Mouse (Mus musculus) CH12.LX (cell line): ENCODE measurements at regions not wholly inside any gene's neighbourhood (a gene's known extent, or its start where the extent isn't known, plus 50 kb on each side); places are given as distances from the start of the nearest gene placed in this dataset.

ENCODE experiments used
- CTCF ChIP-seq, 2 experiments: IDR thresholded peaks in 1 of 2; conservative IDR thresholded peaks in 1 of 2; 2 replicates each; pipeline ENCODE4 v1.5.1; 2011 to 2012; ENCODE audit warnings: low read depth in 2 of 2, low read length in 2 of 2, improper control_type of control experiment in 1 of 2, inconsistent platforms in 1 of 2, mild to moderate bottlenecking in 1 of 2, moderate library complexity in 1 of 2
- EP300 ChIP-seq: IDR thresholded peaks from 2 replicates; pipeline ENCODE4 v1.6.1; 2011; ENCODE audit warnings: low read length, improper control_type of control experiment
- ETS1 ChIP-seq: conservative IDR thresholded peaks from 2 replicates; pipeline ENCODE4 v1.6.1; 2012; ENCODE audit warnings: low read depth, mild to moderate bottlenecking, inconsistent platforms, low read length, improper control_type of control experiment, moderate library complexity
- HCFC1 ChIP-seq: IDR thresholded peaks from 2 replicates; pipeline ENCODE4 v1.6.1; 2012; ENCODE audit warnings: low read depth, mild to moderate bottlenecking, inconsistent platforms, low read length, improper control_type of control experiment
- MAFK ChIP-seq: IDR thresholded peaks from 2 replicates; pipeline ENCODE4 v1.6.1; 2011; ENCODE audit warnings: low read length, improper control_type of control experiment; ENCODE audit not compliant: insufficient replicate concordance
- MAX ChIP-seq: IDR thresholded peaks from 2 replicates; pipeline ENCODE4 v1.6.1; 2011; ENCODE audit warnings: low read length, improper control_type of control experiment
- MAZ ChIP-seq: IDR thresholded peaks from 2 replicates; pipeline ENCODE4 v1.6.1; 2012; ENCODE audit warnings: low read depth, mild to moderate bottlenecking, inconsistent platforms, low read length, improper control_type of control experiment, moderate library complexity
- MYC ChIP-seq: IDR thresholded peaks from 2 replicates; pipeline ENCODE4 v1.6.1; 2011; ENCODE audit warnings: low read depth, mild to moderate bottlenecking, improper control_type of control experiment, low read length
- NRF1 ChIP-seq: IDR thresholded peaks from 2 replicates; pipeline ENCODE4 v1.6.1; 2014; ENCODE audit warnings: low read depth, mild to moderate bottlenecking, inconsistent platforms, low read length, improper control_type of control experiment, moderate library complexity
- POLR2A ChIP-seq: IDR thresholded peaks from 2 replicates; pipeline ENCODE4 v1.6.1; 2011; ENCODE audit warnings: low read depth, mild to moderate bottlenecking, improper control_type of control experiment, low read length
- UBTF ChIP-seq: IDR thresholded peaks from 2 replicates; pipeline ENCODE4 v1.6.1; 2012; ENCODE audit warnings: low read depth, mild to moderate bottlenecking, inconsistent platforms, low read length, improper control_type of control experiment, moderate library complexity

DNA sequence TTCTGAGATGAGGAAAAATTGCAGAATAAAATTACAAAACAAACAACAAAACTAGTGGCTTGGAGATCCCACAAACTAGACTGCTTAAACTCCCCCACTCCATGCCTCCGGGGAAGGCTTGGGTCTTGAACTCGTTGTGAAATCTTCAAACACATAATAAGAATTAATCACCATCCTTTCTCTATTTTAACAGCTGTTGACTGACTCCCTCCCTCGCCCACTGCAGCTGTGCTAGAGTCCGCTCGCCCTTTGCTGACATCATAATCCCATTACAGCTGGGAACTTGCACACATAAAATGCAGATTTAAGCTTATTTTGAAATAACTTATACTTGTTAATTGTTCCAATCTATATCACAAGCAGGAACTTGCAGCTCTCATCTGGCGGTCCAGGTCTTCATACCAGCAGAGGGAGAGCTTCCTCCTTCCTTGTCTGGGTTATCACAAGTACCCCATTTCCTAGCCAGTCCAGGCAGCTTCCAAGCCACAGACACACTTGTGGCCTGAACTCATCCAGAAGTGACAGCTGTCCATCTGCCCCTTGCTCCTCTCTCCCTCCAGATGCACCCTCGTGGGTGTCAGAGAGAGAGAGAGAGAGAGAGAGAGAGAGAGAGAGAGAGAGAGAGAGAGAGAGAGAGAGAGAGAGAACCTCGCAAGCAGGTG, 332.9 kb upstream of the Mki67 start:
- TF ChIP-seq CTCF (conservative IDR thresholded peaks at IDR 0.05 in 1 of 2, IDR thresholded peaks at IDR 0.05 in 1 of 2; ENCODE audit: low read depth in 2 of 2, low read length in 2 of 2) (no peak), EP300 (no peak), MAX (no peak), POLR2A (no peak), MYC (no peak), UBTF (no peak), MAFK (no peak), ETS1 (no peak), NRF1 (no peak), HCFC1 (no peak), MAZ (no peak)
